Mouse (Mus musculus): Measurements from ENCODE around the gene Tap1.
A peak's percentile ranks its signal among the peaks of the same experiment; 100 is the strongest.
"Not testable (repeated sequence)": the region's sequence is repeated elsewhere in the genome, so short reads cannot be mapped to it uniquely, and the experiment has no call there.

Gene Tap1

GRCm38 (mm10) chr17:34203444-34203843 lies 16.1 kb downstream of the Tap1 start, which contains the start of gene Tap2:
Gene Tap2 (plus strand): TSS chr17:34203527.
- no peak for DNase-seq (ENCODE audit: extremely low read depth, insufficient read length, low spot score)

GRCm38 (mm10) chr17:34204303-34205010 lies 17.1 kb downstream of the Tap1 start:
- peak; percentile 86 for DNase-seq (ENCODE audit: extremely low read depth, insufficient read length, low spot score)

GRCm38 (mm10) chr17:34205021-34205745 lies 17.8 kb downstream of the Tap1 start:
- DNase-seq (ENCODE audit: extremely low read depth, insufficient read length, low spot score) = peak; percentile 61

- peak; percentile 56 for DNase-seq (ENCODE audit: extremely low read depth, insufficient read length, low spot score)
Observed at GRCm38 (mm10) chr17:34205746-34206176, 18.4 kb downstream of the Tap1 start.

- no peak for DNase-seq (ENCODE audit: extremely low read depth, insufficient read length, low spot score)
Observed at GRCm38 (mm10) chr17:34206731-34207130, 19.4 kb downstream of the Tap1 start.

GRCm38 (mm10) chr17:34207456-34207855 lies 20.1 kb downstream of the Tap1 start:
- no peak for DNase-seq (ENCODE audit: extremely low read depth, insufficient read length, low spot score)

- no peak for DNase-seq (ENCODE audit: extremely low read depth, insufficient read length, low spot score)
Observed at GRCm38 (mm10) chr17:34207866-34208265, 20.5 kb downstream of the Tap1 start.

- DNase-seq (ENCODE audit: extremely low read depth, insufficient read length, low spot score) = no peak
Observed at GRCm38 (mm10) chr17:34208421-34208820, 21.1 kb downstream of the Tap1 start.

- no peak for DNase-seq (ENCODE audit: extremely low read depth, insufficient read length, low spot score)
Observed at GRCm38 (mm10) chr17:34209680-34210079, 22.3 kb downstream of the Tap1 start.

- peak; percentile 74 for DNase-seq (ENCODE audit: extremely low read depth, insufficient read length, low spot score)
Observed at GRCm38 (mm10) chr17:34210599-34210998, 23.2 kb downstream of the Tap1 start.

- DNase-seq (ENCODE audit: extremely low read depth, insufficient read length, low spot score) = no peak
Observed at GRCm38 (mm10) chr17:34211746-34212365, 24.5 kb downstream of the Tap1 start.

GRCm38 (mm10) chr17:34213936-34214335 lies 26.6 kb downstream of the Tap1 start:
- no peak for DNase-seq (ENCODE audit: extremely low read depth, insufficient read length, low spot score)

GRCm38 (mm10) chr17:34215176-34215575 lies 27.8 kb downstream of the Tap1 start:
- no peak for DNase-seq (ENCODE audit: extremely low read depth, insufficient read length, low spot score)

GRCm38 (mm10) chr17:34217216-34217928 lies 30.0 kb downstream of the Tap1 start:
- DNase-seq (ENCODE audit: extremely low read depth, insufficient read length, low spot score) = no peak

GRCm38 (mm10) chr17:34217986-34218385 lies 30.6 kb downstream of the Tap1 start:
- DNase-seq (ENCODE audit: extremely low read depth, insufficient read length, low spot score) = no peak

- peak; percentile 34 for DNase-seq (ENCODE audit: extremely low read depth, insufficient read length, low spot score)
Observed at GRCm38 (mm10) chr17:34218675-34219074, 31.3 kb downstream of the Tap1 start.

GRCm38 (mm10) chr17:34219096-34219495 lies 31.7 kb downstream of the Tap1 start:
- DNase-seq (ENCODE audit: extremely low read depth, insufficient read length, low spot score) = not testable (repeated sequence)

- not testable (repeated sequence) for DNase-seq (ENCODE audit: extremely low read depth, insufficient read length, low spot score)
Observed at GRCm38 (mm10) chr17:34219801-34220200, 32.4 kb downstream of the Tap1 start.

GRCm38 (mm10) chr17:34220401-34220800 lies 33.0 kb downstream of the Tap1 start:
- DNase-seq (ENCODE audit: extremely low read depth, insufficient read length, low spot score) = not testable (repeated sequence)

- DNase-seq (ENCODE audit: extremely low read depth, insufficient read length, low spot score) = no peak
Observed at GRCm38 (mm10) chr17:34224816-34225215, 37.5 kb downstream of the Tap1 start.

GRCm38 (mm10) chr17:34225426-34225825 lies 38.1 kb downstream of the Tap1 start:
- no peak for DNase-seq (ENCODE audit: extremely low read depth, insufficient read length, low spot score)
